Mouse (Mus musculus) hindbrain, embryonic 10.5 days (tissue): ENCODE measurements around the gene Zfp536. TPM values are rescaled to one million over a fixed set of nuclear protein-coding genes. Genes with fewer than 3 reads are reported as not detected.

ENCODE experiments used
- DNase-seq: peaks from one replicate; pipeline ENCODE4 v3.0.0-alpha.2; 2017; ENCODE audit warnings: low spot score
- H3K27ac ChIP-seq: fragments of 300-500 bp; sonication (generic); 2 replicates; pipeline ENCODE4 v1.5.1; 2016; ENCODE audit warnings: mild to moderate bottlenecking, moderate library complexity
- H3K27me3 ChIP-seq: fragments of 300-500 bp; sonication (generic); 2 replicates; pipeline ENCODE4 v1.6.1; 2016; ENCODE audit warnings: mild to moderate bottlenecking; ENCODE audit not compliant: poor library complexity, insufficient read depth, severe bottlenecking
- H3K36me3 ChIP-seq: fragments of 300-500 bp; sonication (generic); 2 replicates; pipeline ENCODE4 v1.6.1; 2016; ENCODE audit warnings: mild to moderate bottlenecking, moderate library complexity
- H3K4me1 ChIP-seq: fragments of 300-500 bp; sonication (generic); replicated peaks from 2 replicates; pipeline ENCODE4 v1.6.1; 2016; ENCODE audit warnings: mild to moderate bottlenecking
- H3K4me3 ChIP-seq: fragments of 300-500 bp; sonication (generic); 2 replicates; pipeline ENCODE4 v1.5.1; 2016; ENCODE audit warnings: mild to moderate bottlenecking, moderate library complexity
- H3K9me3 ChIP-seq: fragments of 300-500 bp; sonication (generic); 2 replicates; pipeline ENCODE4 v1.6.1; 2016; ENCODE audit warnings: mild to moderate bottlenecking, moderate library complexity
- WGBS: fragments of 180-500 bp; shearing (Covaris S2); methylation state at CpG from one replicate; pipeline ENCODE4 v1.1.7; 2016; 5-methylcytosine and 5-hydroxymethylcytosine counted together
- polyA plus RNA-seq: library from polyadenylated mRNA; unstranded; fragments of >200 nt; fragmentation: Nextera tagmentation; extraction: Ambion mirVana; gene quantifications from 2 replicates; pipeline ENCODE4 v1.2.1, GENCODE M21; 2016

The Zfp536 gene
- polyA plus RNA-seq, 1 experiment from 2014 or later, result 40.7 TPM

DNA sequence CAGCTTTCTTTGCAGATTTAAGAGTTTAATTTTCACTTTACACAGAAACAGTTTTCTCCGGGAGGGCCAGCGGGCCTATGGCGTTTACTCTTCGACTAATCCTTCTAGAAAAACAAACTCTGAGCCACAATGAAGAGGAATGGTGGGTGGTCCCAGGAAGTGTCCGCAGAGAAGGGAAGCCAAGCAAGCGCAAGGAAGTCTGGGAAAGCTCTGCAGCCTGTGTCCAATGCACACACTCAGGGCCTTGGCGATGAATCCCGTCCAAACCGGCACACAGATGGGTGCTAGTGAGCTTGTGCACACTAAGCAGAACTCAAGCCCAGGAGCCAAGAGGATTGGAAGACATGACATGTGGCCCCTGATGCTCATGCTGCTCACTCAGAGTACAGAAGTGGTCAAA, 276.9 kb downstream of the Zfp536 start:
- H3K27ac ChIP-seq, result no peak overlapping the region
- H3K27me3 ChIP-seq, result no peaks in the 10 kb centered on the region
- peaks cover 16% of the 10 kb centered on the region for H3K36me3 ChIP-seq
- WGBS, result 71% methylated on average over 9 of the region's 9 CpGs
- H3K4me3 ChIP-seq, result no peak overlapping the region
- H3K4me1 ChIP-seq, result 0 out of 2 replicates have a peak, but pooled peaks cover 2% of the 10 kb centered on the region
- H3K9me3 ChIP-seq, result no peaks in the 10 kb centered on the region
- DNase-seq, result no peak

- Histone ChIP-seq H3K4me1 (0 out of 2 replicates have a peak, but pooled peaks cover 2% of the 10 kb centered on the region), H3K27me3 (peaks cover 3% of the 10 kb centered on the region; the same call in 1 of the 2 replicates), H3K4me3 (no peak overlapping the region), H3K9me3 (no peaks in the 10 kb centered on the region), H3K27ac (no peak overlapping the region), H3K36me3 (peaks cover 13% of the 10 kb centered on the region; the same call in 1 of the 2 replicates)
- no peak for DNase-seq
- 85% methylated on average over 5 of the region's 5 CpGs for WGBS
Observed at GRCm38 (mm10) chr7:37490312-37490711, 283.1 kb downstream of the Zfp536 start.

DNA sequence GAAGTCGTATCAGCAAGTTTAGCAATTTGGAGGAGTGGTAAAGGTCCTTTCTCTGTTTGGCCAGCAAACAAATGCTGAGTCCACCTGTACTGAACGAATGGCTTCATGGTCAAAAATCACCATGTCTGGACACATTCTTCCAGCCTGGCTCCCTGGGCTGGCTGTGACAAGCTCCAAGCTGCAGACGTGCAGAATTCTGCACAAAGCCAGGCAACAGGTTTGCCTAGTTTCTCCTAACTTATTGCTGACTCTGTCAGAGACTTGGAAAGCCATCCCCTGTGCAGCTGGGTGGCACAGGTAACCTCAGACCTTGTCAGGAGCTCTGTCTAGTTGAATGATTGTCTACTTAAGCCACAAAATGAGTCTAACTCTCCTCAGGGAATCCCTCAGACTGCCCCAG, 288.5 kb downstream of the Zfp536 start:
- H3K4me1 ChIP-seq, result peaks cover 18% of the 10 kb centered on the region
- no peak overlapping the region for H3K27ac ChIP-seq
- peaks cover 3% of the 10 kb centered on the region; the same call in 1 of the 2 replicates for H3K27me3 ChIP-seq
- no peak overlapping the region for H3K4me3 ChIP-seq
- no peaks in the 10 kb centered on the region for H3K9me3 ChIP-seq
- no peak for DNase-seq
- WGBS, result 74% methylated on average over 3 of the region's 3 CpGs
- H3K36me3 ChIP-seq, result peaks cover 12% of the 10 kb centered on the region

- peaks cover 18% of the 10 kb centered on the region for H3K4me1 ChIP-seq
- no peak overlapping the region for H3K27ac ChIP-seq
- H3K4me3 ChIP-seq, result no peak overlapping the region
- H3K9me3 ChIP-seq, result no peaks in the 10 kb centered on the region
- DNase-seq, result peak; percentile 27
- 66% methylated on average over 4 of the region's 4 CpGs for WGBS
- H3K36me3 ChIP-seq, result peaks cover 22% of the 10 kb centered on the region
- H3K27me3 ChIP-seq, result no peaks in the 10 kb centered on the region
Observed at GRCm38 (mm10) chr7:37482564-37482963, 290.9 kb downstream of the Zfp536 start.

- 96% methylated on average over 6 of the region's 6 CpGs for whole genome bisulfite sequencing
- Histone ChIP-seq H3K27me3 (no peaks in the 10 kb centered on the region), H3K4me1 (peaks cover 18% of the 10 kb centered on the region), H3K27ac (no peak overlapping the region), H3K36me3 (peaks cover 28% of the 10 kb centered on the region), H3K9me3 (no peaks in the 10 kb centered on the region), H3K4me3 (no peak overlapping the region)
- DNase-seq, result no peak
Observed at GRCm38 (mm10) chr7:37481165-37481564, 292.3 kb downstream of the Zfp536 start.

- WGBS, result 89% methylated on average over 5 of the region's 5 CpGs
- no peaks in the 10 kb centered on the region for H3K27me3 ChIP-seq
- H3K27ac ChIP-seq, result no peak overlapping the region
Observed at GRCm38 (mm10) chr7:37477309-37477708, 296.1 kb downstream of the Zfp536 start.

DNA sequence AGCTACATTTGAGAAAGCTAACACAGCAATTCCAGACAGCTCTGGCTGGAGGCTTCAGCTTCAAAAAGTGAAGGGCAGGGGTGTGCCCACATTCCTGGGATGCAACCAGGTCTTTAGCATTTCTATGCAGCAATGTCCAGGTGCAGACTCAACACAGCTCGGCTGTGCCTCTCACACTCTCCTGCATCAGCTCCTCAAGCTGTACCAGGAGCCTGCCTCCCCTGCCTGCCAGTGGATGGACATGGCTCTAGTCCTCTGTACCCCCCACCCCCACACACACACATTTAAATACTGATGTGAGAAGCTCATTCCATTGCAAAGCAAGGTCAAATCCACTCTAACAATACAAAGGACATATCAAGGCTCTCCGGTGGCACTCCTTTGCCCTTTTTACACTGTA, 298.0 kb downstream of the Zfp536 start:
- Histone ChIP-seq H3K4me3 (no peak overlapping the region), H3K27ac (no peak overlapping the region), H3K27me3 (no peaks in the 10 kb centered on the region), H3K36me3 (peaks cover 30% of the 10 kb centered on the region), H3K9me3 (no peaks in the 10 kb centered on the region), H3K4me1 (peaks cover 8% of the 10 kb centered on the region; the same call in 1 of the 2 replicates)
- 71% methylated on average over 2 of the region's 2 CpGs for WGBS
- DNase-seq, result no peak

More at GRCm38 (mm10) chr7:37477309-37477708, 296.1 kb downstream of the Zfp536 start:
- H3K4me1 ChIP-seq, result peaks cover 8% of the 10 kb centered on the region; the same call in 1 of the 2 replicates
- no peak for DNase-seq
- no peak overlapping the region for H3K4me3 ChIP-seq
- H3K9me3 ChIP-seq, result no peaks in the 10 kb centered on the region
- peaks cover 33% of the 10 kb centered on the region for H3K36me3 ChIP-seq

DNA sequence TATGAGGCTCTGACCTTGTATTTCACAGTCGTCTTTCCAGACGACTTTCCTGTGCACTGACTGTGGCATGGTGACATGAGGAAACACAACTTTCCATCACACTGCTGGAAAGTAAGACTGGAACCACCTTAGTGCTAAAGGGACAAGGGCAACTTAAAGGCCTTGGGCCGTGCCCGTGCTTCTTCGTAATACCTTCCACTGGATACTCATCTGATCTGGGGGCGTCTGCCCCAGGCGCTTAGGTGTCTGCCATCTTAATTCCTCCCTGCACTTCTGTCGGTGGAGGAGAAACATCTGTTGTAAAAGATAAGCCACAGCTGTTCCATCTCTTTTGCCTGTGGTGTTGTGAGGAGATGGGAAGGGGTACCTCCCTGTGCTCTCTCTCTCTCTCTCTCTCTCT, 299.2 kb downstream of the Zfp536 start:
- Histone ChIP-seq H3K9me3 (no peaks in the 10 kb centered on the region), H3K4me1 (peaks cover 8% of the 10 kb centered on the region; the same call in 1 of the 2 replicates), H3K4me3 (no peak overlapping the region), H3K27ac (no peak overlapping the region), H3K36me3 (peaks cover 18% of the 10 kb centered on the region), H3K27me3 (no peaks in the 10 kb centered on the region)
- 80% methylated on average over 8 of the region's 8 CpGs for WGBS
- no peak for DNase-seq

- Histone ChIP-seq H3K36me3 (peaks cover 15% of the 10 kb centered on the region; the same call in 1 of the 2 replicates), H3K9me3 (no peaks in the 10 kb centered on the region), H3K4me3 (no peak overlapping the region), H3K4me1 (peaks cover 8% of the 10 kb centered on the region; the same call in 1 of the 2 replicates), H3K27ac (no peak overlapping the region), H3K27me3 (no peaks in the 10 kb centered on the region)
- no peak for DNase-seq
- WGBS, result 72% methylated on average over 24 of the region's 24 CpGs
Observed at GRCm38 (mm10) chr7:37473311-37474084, 299.9 kb downstream of the Zfp536 start.

- H3K4me1 ChIP-seq, result peaks cover 15% of the 10 kb centered on the region
- 52% methylated on average over 8 of the region's 8 CpGs for WGBS
- no peaks in the 10 kb centered on the region for H3K9me3 ChIP-seq
- no peak overlapping the region for H3K27ac ChIP-seq
- H3K4me3 ChIP-seq, result no peak overlapping the region
- no peaks in the 10 kb centered on the region for H3K27me3 ChIP-seq
- peaks cover 9% of the 10 kb centered on the region; the same call in 1 of the 2 replicates for H3K36me3 ChIP-seq
- no peak for DNase-seq
Observed at GRCm38 (mm10) chr7:37471726-37472125, 301.7 kb downstream of the Zfp536 start.

DNA sequence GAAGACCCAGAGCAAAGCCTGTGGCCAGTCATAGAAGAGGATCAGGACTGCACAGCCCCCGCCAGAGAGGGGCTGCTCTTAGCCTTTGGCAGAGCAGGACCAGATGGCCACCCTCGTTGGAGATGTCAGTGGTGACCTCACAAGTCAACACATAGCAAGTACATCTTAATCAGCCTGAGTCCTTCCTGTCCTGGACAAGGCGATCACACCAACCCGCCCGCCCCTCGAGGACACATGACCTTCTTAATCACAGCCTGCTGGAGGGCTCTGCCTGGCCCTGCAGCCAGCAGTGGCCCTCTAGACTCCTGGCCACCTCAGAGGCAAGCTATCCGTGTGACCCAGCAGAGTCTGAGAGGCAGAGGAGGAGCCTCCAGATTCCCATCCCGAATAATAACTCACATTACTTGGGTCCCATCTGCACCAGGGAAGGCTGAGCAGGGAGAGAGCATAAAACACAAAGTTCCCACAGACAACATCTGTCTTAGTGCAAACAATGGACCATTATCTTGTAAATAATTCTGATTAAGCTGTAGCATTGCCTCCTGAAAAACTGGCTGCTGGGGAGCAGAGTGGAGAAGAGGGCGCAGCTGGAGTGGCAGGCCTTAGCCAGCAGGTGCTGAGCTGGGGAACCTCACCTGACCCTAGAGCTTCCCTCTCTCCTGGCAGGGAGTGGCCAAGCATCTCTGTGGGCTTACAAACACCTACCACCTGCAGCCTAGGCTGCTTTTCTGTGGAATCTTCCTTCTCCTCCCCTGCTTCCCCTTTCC, 306.8 kb downstream of the Zfp536 start:
- WGBS, result 39% methylated on average over 9 of the region's 9 CpGs
- Histone ChIP-seq H3K9me3 (no peaks in the 10 kb centered on the region), H3K27ac (peak overlapping the region; percentile 66), H3K27me3 (no peaks in the 10 kb centered on the region), H3K4me3 (no peak overlapping the region), H3K36me3 (no peaks in the 10 kb centered on the region), H3K4me1 (peaks cover 28% of the 10 kb centered on the region)
- DNase-seq, result peak; percentile 34

GRCm38 (mm10) chr7:37464186-37464721, 309.2 kb downstream of the Zfp536 start:
- H3K4me1 ChIP-seq, result peaks cover 28% of the 10 kb centered on the region
- no peaks in the 10 kb centered on the region for H3K27me3 ChIP-seq
- no peak overlapping the region for H3K4me3 ChIP-seq
- no peaks in the 10 kb centered on the region for H3K36me3 ChIP-seq
- peak; percentile 48 for DNase-seq
- whole genome bisulfite sequencing, result 48% methylated on average over 7 of the region's 7 CpGs
- H3K27ac ChIP-seq, result no peak overlapping the region
- H3K9me3 ChIP-seq, result no peaks in the 10 kb centered on the region
